Mouse (Mus musculus) left cerebral cortex, adult 11 months (tissue): Measurements from ENCODE around the gene Larp7.
A peak's percentile ranks its signal among the peaks of the same experiment; 100 is the strongest.

Source experiments
- DNase-seq: peaks from one replicate; pipeline ENCODE4 v3.0.0; 2022; ENCODE audit warnings: low spot score

The Larp7 gene

GRCm38 (mm10) chr3:127511786-127512746 lies 41.1 kb downstream of the Larp7 start:
- no peak for DNase-seq

DNA sequence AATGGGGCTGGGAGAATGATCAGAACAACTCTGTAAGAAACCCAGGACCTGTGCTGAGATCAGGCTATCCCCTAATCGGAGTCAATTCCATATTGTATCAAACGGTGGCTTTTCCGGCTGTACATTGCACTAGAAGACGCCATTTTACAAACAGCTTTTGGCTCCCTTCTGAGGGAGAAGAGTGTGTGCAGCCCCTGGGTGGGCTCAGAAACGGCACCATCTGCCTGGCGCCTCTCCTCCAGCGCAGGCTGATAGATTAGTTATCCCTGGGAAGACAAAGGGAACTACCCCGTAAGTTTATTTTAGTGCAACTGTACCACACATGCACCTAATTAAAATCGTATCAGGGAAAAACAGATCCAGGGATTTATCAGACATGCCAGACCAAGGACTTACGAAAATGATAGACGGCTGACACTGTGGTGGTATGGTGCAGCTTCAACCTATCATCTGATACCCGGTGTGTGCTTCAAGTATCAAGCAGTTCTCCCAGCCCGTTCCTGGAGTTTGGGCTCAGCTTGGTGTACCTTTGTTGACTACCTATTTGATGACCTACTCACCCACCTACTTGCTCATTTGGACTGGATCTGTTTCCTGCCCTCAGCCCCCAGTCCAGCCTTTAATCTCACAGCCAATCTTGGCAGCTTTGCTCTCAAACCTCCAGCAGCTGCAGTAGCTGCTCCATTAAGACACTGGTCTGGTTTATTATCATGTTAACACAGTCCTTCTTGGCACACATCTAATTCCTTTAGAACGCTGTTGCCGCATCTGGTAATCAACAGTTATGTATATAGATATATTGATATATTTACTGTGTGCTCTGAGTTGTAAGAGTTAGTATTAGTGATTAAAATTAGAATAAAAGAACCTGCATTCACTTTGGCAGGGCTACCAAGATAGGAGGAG lies 45.0 kb downstream of the Larp7 start:
- DNase-seq, result no peak

- DNase-seq, result peak; percentile 32
These were observed 54.3 kb downstream of the Larp7 start, which contains the start of gene Ank2 for GRCm38 (mm10) chr3:127498742-127499400. Ank2 (minus strand) TSS chr3:127499350.

DNA sequence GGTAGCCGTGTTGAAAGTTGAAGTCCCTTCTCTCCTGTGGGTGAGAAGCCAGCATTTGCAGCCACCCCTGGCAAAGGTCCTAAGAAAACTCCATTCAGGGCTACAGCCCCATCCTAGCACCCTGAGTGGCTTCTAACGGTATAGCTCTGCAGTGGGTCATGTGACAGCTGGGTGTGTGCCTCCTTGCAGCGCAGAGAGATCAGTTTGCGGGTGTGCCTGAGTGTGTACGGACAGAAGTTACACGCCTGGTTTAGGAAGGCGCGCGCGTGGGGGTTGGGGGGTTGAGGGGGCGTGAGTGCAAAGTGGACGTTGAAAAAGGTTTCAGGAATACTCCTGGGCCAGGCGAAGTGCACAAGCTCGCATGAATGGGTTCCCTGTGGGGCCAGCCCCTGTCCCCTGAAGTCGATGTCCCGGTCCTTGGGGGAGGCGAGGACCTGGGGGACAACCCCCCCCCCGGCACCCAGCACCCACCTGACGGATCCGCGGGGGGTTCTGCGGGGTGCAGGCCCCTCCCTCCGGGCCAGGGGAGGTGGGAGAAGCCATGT lies 54.9 kb downstream of the Larp7 start:
- DNase-seq, result no peak

GRCm38 (mm10) chr3:127492663-127493062 lies 60.5 kb downstream of the Larp7 start:
- DNase-seq, result no peak

GRCm38 (mm10) chr3:127487302-127487701 lies 65.8 kb downstream of the Larp7 start:
- DNase-seq, result no peak
